Mouse (Mus musculus) CD4-positive helper T cell, adult 2 months (primary cell): ENCODE data around the gene Hdac4.

Source experiments
- DNase-seq: peaks from one replicate; pipeline ENCODE4 v3.0.0-alpha.2; 2012; ENCODE audit warnings: low read depth, missing footprints, low spot score

The Hdac4 gene

GRCm38 (mm10) chr1:92100371-92100891 is 95.1 kb downstream of the Hdac4 start:
- no peak for DNase-seq

GRCm38 (mm10) chr1:92099964-92100363 is 95.5 kb downstream of the Hdac4 start:
- DNase-seq: no peak

GRCm38 (mm10) chr1:92099502-92099901 is 96.0 kb downstream of the Hdac4 start:
- no peak for DNase-seq

DNA sequence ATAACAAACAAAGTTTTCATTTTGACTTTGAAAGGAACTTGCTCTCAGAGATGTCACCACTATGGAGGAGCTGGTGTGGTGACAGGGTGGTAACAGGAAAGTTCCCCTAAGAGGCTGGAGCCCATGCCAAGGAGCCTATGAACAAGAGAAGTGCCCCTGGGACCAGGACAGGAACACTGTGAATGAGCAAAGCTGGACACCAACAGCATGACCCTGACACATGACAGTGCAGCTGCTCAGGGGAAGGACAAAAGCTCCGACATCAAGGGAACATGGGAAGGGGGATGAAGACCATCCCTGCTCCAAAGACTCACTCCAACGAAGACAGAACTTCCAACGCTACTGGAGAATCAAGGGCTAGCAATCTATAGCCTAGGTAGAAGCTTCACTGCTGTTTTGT is 97.0 kb downstream of the Hdac4 start:
- no peak for DNase-seq

DNA sequence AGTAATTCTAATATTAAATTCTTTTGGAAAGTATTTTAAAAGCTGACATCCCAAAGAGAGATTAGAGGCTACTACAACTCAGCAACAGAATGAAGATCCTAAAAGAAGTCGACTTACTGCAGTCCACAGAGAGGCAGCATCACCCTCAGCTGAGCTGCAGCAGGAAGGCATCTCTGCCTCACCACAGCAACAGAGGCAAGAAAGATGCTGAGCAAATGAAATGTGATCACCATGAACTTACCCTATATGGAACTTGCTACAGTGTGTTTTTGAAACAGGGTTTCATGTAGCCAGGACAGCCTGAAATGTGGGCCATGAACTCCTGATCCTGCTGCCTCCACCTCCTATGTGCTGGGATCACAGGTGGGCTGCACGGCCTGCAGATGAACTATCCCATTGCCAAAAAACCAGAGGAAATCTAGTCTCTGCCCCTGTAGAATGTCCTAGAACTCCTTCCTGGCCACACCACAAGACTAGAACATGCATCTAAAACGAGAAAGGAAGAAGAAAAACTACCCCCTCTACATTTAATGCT is 98.4 kb downstream of the Hdac4 start:
- DNase-seq: no peak

- DNase-seq: no peak
Measured at GRCm38 (mm10) chr1:92092286-92092685, 103.2 kb downstream of the Hdac4 start.

GRCm38 (mm10) chr1:92087821-92088220 is 107.7 kb downstream of the Hdac4 start:
- DNase-seq: no peak

GRCm38 (mm10) chr1:92087343-92087742 is 108.2 kb downstream of the Hdac4 start:
- DNase-seq: no peak

DNA sequence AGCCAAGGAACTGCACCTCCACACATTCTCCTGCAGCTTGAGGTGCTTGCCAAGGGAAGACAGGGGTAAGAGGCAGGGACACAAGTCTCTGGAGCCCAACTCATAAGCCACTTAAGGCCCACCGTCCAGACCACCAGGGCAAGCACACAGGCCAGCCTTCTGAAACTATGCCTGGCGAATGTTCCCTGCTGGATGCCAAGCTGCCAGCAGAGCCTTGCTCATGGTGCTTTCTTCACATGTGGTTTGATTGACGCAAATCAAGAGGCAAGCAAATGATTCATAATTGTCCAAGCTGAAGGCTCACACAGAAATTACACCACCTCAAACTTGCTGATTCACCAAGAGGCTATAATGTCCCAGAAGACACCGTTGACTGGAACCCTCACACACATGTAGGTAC is 108.7 kb downstream of the Hdac4 start:
- DNase-seq: no peak

- DNase-seq: no peak
Measured at GRCm38 (mm10) chr1:92086277-92086813, 109.2 kb downstream of the Hdac4 start.

- no peak for DNase-seq
Measured at GRCm38 (mm10) chr1:92084738-92085137, 110.8 kb downstream of the Hdac4 start.

DNA sequence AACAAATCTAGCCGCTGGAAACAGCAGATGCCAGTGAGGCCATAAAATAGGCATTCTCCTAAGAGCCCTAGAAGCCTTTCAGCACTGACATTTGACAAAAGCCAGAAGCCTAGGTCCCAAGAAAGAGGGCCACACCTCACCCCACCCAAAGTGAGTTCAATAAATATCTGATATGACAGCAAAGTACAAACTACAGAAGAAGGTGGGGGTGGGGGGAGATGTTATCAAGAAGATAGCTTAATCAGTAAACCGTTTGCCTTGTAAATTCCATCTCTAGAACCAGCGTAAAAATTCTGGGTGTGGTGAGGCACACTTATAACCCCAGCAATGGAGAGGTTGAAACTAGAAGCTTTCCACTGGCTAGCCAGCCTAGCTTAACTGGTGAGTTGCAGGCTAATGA is 111.5 kb downstream of the Hdac4 start:
- peak; percentile 50 for DNase-seq

- no peak for DNase-seq
Measured at GRCm38 (mm10) chr1:92082837-92083541, 112.5 kb downstream of the Hdac4 start.

DNA sequence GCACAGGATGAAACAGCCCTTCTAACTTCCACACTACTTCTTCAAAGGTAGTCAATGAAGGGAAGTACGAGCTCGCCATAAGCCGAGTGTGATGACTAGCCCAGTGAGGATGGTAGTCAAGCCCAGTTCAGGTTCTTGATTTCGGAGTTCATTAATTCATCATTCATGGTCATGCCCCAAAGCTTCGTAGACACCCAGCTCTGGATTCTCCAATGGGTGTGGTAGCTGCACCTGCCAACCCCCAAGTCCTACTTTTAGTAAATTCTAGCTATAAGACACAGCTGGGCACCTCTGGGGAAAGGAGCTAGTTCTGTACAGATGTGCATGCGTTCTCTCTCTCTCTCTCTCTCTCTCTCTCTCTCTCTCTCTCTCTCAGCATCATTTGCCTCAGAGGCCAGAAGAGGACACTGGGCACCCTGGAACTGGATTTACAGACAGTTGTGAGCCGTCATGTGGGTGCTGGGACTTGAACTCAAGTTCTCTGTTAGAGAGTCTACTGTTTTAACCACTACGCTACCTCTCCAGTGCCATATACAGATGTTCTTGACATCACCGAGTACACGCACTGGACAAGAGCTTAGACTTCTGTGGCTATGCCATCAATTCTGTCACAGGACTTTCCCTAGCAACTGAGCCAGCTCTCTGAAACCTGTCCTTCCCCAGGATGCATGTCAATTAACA is 113.2 kb downstream of the Hdac4 start:
- no peak for DNase-seq

DNA sequence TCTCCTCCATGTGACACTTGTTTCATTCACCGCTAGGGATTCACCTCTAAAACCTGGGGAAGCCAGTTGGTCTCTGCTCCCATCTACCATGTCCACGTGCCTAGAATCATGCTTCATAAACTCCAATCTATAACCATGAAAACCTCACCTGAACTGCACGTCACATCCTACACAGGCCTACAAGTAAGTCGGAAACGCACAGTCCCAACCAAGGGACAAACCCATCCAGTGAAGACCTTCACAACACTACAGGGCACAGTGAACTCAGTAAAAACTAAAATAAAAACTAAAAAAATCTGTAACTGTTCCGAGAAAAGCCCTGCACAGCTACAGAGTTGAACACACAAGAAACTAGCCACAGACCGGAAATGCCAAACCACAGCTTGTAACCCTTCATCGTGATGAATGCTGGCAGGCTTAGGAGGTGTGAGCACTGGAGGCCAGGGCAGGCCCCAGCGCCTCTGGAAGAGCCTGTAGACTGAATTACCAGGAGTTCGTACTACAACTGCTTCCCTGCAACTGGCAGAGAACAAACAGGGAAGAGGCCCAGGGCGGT is 115.4 kb downstream of the Hdac4 start:
- peak; percentile 92 for DNase-seq

- DNase-seq: no peak
Measured at GRCm38 (mm10) chr1:92075312-92075711, 120.2 kb downstream of the Hdac4 start.

- no peak for DNase-seq
Measured at GRCm38 (mm10) chr1:92074655-92075054, 120.8 kb downstream of the Hdac4 start.

- DNase-seq: no peak
Measured at GRCm38 (mm10) chr1:92069932-92070677, 125.4 kb downstream of the Hdac4 start.

DNA sequence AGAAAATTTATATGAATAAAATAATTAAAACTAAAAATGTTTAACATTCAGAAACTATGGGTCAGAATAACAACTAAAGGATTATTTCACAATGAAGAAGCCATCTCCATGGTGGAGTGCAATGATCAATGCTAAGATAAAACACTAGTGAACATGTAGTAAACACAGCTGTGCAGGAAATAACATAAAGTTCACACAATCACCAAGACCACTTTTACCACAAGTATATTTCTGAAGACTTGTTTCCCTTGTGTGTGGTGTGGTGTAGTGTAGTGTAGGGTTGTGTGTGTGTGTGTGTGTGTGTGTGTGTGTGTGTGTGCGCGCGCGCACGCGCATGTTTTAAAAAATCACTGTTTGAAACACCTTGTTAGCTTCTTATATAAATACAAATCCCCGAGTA is 126.0 kb downstream of the Hdac4 start:
- DNase-seq: peak; percentile 71

DNA sequence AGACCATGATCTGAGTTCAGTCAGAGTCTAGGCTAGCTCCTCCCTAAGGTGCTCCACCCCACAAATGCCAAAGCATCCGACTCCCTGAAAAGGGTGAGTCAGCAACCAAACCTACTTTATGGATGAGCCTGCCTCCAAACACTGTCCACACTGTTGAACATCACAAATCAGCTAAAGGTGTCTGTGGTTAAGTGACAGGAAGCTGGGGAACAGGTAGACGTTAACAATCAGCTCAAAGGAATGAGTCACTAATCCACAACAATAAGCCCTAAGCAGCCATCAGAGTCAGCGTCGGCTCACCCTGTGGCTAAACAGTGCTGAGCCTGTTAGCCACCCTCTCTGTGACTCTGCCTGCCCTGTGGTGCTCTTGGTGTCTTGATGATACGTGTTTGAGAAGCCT is 131.2 kb downstream of the Hdac4 start:
- peak; percentile 89 for DNase-seq

DNA sequence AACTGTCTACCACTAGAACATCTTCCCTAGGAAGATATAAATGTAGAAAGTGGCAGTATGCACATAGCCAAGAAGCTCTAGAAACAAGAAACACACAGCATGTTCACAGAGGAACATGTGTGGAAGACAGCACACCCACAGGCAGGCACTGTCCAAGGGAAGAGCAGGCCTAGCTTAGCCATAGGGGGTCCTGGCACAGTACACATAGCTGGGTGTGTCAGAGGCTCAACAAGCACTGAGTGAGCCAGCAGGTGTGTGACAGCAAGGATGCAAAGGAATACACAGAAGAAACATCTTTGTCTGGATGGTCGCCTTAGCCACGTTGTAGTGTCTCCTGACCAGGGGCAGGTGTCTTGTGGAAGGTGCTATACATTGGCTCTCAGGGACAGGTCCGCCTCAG is 132.2 kb downstream of the Hdac4 start:
- no peak for DNase-seq
